Mouse (Mus musculus): Measurements from ENCODE around the gene Elavl2. TPM values are rescaled to one million over a fixed set of nuclear protein-coding genes. Genes with fewer than 3 reads are reported as not detected.

The Elavl2 gene
- polyA plus RNA-seq, 1 experiment from 2014 or later = 5.2 TPM

DNA sequence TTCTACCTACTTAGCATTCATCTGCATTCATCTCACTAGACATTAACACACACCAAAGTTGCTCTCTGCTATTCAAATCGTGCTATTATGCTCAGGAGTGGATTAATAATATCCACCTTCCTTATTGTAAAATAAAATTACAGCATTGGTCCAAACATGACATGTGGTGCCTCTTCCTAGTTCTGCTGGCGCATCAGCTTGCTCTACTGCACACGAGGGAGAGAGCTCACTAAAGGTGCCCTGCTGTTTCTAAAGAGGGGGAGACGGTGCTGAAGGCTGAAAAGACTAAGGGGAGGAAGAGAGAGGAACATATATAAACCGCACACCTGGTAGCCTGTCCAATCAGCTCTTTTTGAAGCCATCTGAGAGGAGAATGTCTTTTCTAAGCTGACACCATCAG lies 38.1 kb downstream of the Elavl2 start:
- 74% methylated on average over 5 of the region's 5 CpGs for WGBS
- no peak overlapping the region for H3K27ac ChIP-seq (ENCODE audit: low read length)

DNA sequence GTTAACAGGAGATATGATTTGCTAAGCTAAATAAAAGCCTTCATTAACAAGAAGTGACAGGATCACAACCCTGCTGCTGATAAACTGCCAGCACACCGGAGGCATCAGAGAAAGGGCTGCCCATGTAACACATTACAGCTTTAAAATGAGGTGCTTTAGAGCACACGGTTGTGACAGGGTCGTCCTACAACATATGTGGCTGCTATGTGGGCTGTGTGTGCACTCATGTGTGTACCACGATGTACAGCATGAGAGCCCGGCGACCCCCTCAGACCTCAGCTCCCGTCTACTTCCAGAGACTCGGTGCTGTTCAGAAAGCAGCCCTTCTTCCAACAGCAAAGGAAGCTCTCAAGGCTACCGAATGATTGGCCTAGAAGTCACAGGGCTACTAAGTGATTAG lies 47.4 kb downstream of the Elavl2 start:
- H3K4me3 ChIP-seq (replicated peaks; ENCODE audit: low read length) = no peak overlapping the region
- no peaks in the 10 kb centered on the region for H3K36me3 ChIP-seq (ENCODE audit: control insufficient read depth, insufficient read depth, low read length)
- no peaks in the 10 kb centered on the region for H3K9me3 ChIP-seq (replicated peaks; ENCODE audit: control insufficient read depth, low read length)
- no peak overlapping the region for H3K27ac ChIP-seq (ENCODE audit: low read length)
- no peaks in the 10 kb centered on the region for H3K27me3 ChIP-seq (ENCODE audit: control insufficient read depth, insufficient read depth, low read length)
- WGBS = 61% methylated on average over 9 of the region's 9 CpGs
- H3K4me1 ChIP-seq (ENCODE audit: control insufficient read depth, insufficient read depth, low read length) = no peaks in the 10 kb centered on the region
- H3K4me2 ChIP-seq (ENCODE audit: low read depth, low read length) = no peak overlapping the region
- H3K9ac ChIP-seq (ENCODE audit: low read length) = no peak overlapping the region
- no peak for ATAC-seq (ENCODE audit: insufficient read depth, low FRiP score)

More for the DNA sequence above, 38.1 kb downstream of the Elavl2 start:
- Histone ChIP-seq H3K9me3 (replicated peaks; ENCODE audit: control insufficient read depth, low read length) (no peaks in the 10 kb centered on the region), H3K9ac (ENCODE audit: low read length) (no peak overlapping the region), H3K4me3 (replicated peaks; ENCODE audit: low read length) (no peak overlapping the region), H3K4me2 (ENCODE audit: low read depth, low read length) (no peak overlapping the region), H3K27me3 (ENCODE audit: control insufficient read depth, insufficient read depth, low read length) (no peaks in the 10 kb centered on the region), H3K4me1 (ENCODE audit: control insufficient read depth, insufficient read depth, low read length) (no peaks in the 10 kb centered on the region), H3K36me3 (ENCODE audit: control insufficient read depth, insufficient read depth, low read length) (no peaks in the 10 kb centered on the region)
- ATAC-seq (ENCODE audit: insufficient read depth, low FRiP score) = no peak

DNA sequence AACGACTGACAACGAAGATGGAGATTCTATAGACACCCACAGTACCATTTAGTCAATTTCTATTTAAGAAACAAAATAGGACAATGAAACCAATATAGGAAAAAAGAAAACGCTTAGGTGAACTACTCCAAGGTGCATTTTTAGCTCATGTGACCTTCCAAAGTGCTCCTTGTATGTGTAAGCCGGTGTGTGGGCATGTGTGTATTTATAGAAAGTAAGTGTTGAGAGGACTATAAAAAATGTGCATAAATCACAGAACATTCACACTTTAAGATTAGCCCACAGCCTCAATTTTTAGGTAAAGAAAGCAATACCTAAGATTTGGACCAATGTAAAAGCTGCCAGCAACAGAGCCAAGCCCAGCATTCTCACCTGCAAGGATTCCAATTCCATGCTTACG lies 51.0 kb downstream of the Elavl2 start:
- Histone ChIP-seq H3K9ac (ENCODE audit: low read length) (no peak overlapping the region), H3K4me3 (replicated peaks; ENCODE audit: low read length) (no peak overlapping the region), H3K4me1 (ENCODE audit: control insufficient read depth, insufficient read depth, low read length) (no peaks in the 10 kb centered on the region), H3K4me2 (ENCODE audit: low read depth, low read length) (no peak overlapping the region), H3K27ac (ENCODE audit: low read length) (no peak overlapping the region), H3K27me3 (ENCODE audit: control insufficient read depth, insufficient read depth, low read length) (no peaks in the 10 kb centered on the region), H3K36me3 (ENCODE audit: control insufficient read depth, insufficient read depth, low read length) (no peaks in the 10 kb centered on the region), H3K9me3 (replicated peaks; ENCODE audit: control insufficient read depth, low read length) (no peaks in the 10 kb centered on the region)
- ATAC-seq (ENCODE audit: insufficient read depth, low FRiP score) = no peak
- WGBS = 80% methylated on average over 5 of the region's 5 CpGs

DNA sequence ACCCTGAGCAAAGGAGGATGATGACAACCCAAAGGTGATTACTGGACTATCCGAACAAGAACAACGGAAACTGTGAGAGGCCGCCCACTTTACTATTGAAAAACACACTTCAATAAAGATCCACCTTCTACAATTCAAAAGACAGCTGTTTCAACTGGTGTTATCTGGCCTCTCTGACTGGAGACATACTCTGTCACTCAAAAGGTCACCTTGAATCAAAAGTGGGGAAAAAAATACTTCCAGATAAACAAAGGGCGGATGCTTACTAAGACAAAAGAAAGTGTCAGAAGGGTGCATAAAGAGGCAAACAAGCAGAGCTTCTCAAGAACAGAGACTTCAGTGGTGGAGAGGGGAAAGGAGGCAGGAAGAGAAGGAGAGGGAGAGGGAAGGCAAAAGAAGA lies 66.4 kb downstream of the Elavl2 start:
- Histone ChIP-seq H3K36me3 (ENCODE audit: control insufficient read depth, insufficient read depth, low read length) (no peaks in the 10 kb centered on the region), H3K4me1 (ENCODE audit: control insufficient read depth, insufficient read depth, low read length) (no peaks in the 10 kb centered on the region), H3K27ac (ENCODE audit: low read length) (no peak overlapping the region), H3K4me2 (ENCODE audit: low read depth, low read length) (no peak overlapping the region), H3K4me3 (replicated peaks; ENCODE audit: low read length) (no peak overlapping the region), H3K27me3 (ENCODE audit: control insufficient read depth, insufficient read depth, low read length) (no peaks in the 10 kb centered on the region), H3K9ac (ENCODE audit: low read length) (no peak overlapping the region), H3K9me3 (replicated peaks; ENCODE audit: control insufficient read depth, low read length) (no peaks in the 10 kb centered on the region)
- ATAC-seq (ENCODE audit: insufficient read depth, low FRiP score) = no peak
- WGBS = 77% methylated on average over 4 of the region's 4 CpGs

DNA sequence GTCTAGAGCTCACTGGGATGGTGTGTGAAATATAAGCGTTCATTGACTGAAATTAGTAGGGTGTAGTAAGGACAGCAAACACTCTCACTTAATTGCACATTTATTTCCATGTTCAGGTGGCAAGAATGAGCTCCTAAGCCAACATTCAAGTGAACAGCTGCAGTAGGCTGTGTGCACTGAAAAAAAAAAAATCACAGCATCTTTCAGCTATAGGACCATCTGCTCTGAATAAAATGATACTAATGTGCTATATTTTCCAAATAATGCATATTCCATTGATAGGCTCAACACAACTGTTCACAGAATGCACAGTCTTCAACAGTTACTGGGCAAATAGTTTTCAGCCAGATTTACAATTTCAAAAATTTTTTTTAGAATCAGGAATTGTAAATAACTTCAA lies 89.8 kb downstream of the Elavl2 start:
- Histone ChIP-seq H3K4me1 (ENCODE audit: control insufficient read depth, insufficient read depth, low read length) (no peaks in the 10 kb centered on the region), H3K4me2 (ENCODE audit: low read depth, low read length) (no peak overlapping the region), H3K36me3 (ENCODE audit: control insufficient read depth, insufficient read depth, low read length) (no peaks in the 10 kb centered on the region), H3K9ac (ENCODE audit: low read length) (no peak overlapping the region), H3K27ac (ENCODE audit: low read length) (no peak overlapping the region), H3K27me3 (ENCODE audit: control insufficient read depth, insufficient read depth, low read length) (no peaks in the 10 kb centered on the region), H3K4me3 (replicated peaks; ENCODE audit: low read length) (no peak overlapping the region), H3K9me3 (replicated peaks; ENCODE audit: control insufficient read depth, low read length) (no peaks in the 10 kb centered on the region)
- 88% methylated on average over 1 of the region's 1 CpGs for WGBS
- no peak for ATAC-seq (ENCODE audit: insufficient read depth, low FRiP score)

DNA sequence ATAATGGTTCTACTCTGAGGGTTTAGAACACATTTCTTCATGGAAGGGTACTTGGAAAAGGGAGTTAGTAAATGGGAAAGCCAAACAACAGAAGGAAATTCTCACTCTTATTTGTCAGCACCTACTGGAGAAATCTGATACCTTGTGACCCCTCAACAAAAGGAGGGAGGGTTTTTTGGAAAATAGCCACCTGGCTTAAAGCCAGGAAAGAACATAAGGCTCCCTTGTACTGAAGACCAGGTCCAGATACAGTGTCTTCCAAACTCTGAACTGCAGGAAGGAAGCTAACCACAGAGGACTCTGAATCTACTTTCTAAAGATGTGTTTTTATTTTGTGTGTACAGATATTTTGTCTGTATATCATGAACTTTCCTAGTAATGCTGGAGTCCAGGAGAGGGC lies 102.9 kb downstream of the Elavl2 start:
- Histone ChIP-seq H3K27me3 (ENCODE audit: control insufficient read depth, insufficient read depth, low read length) (no peaks in the 10 kb centered on the region), H3K4me3 (replicated peaks; ENCODE audit: low read length) (no peak overlapping the region), H3K4me1 (ENCODE audit: control insufficient read depth, insufficient read depth, low read length) (no peaks in the 10 kb centered on the region), H3K27ac (ENCODE audit: low read length) (no peak overlapping the region), H3K36me3 (ENCODE audit: control insufficient read depth, insufficient read depth, low read length) (no peaks in the 10 kb centered on the region), H3K9me3 (replicated peaks; ENCODE audit: control insufficient read depth, low read length) (no peaks in the 10 kb centered on the region), H3K9ac (ENCODE audit: low read length) (no peak overlapping the region), H3K4me2 (ENCODE audit: low read depth, low read length) (no peak overlapping the region)
- no peak for ATAC-seq (ENCODE audit: insufficient read depth, low FRiP score)

DNA sequence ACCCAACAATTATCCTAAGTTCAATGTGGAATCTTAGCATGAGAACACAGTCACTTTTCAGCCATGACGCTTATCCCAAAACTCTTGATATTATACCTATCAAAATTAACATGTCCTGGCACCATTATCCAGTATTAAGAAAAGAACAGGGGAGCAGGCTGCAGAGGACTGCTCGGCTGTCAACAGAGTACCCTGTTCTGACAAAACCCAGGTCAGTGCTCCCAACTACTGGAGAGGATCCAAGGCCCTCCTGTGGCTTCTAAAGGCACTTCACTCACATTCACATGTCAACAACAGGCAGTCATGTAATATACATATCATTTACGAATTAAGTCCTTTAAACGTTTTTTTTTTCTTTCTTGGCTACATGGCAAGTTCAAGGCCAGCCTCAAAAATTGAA lies 105.3 kb downstream of the Elavl2 start:
- ATAC-seq (ENCODE audit: insufficient read depth, low FRiP score) = no peak
- no peaks in the 10 kb centered on the region for H3K9me3 ChIP-seq (replicated peaks; ENCODE audit: control insufficient read depth, low read length)
- H3K36me3 ChIP-seq (ENCODE audit: control insufficient read depth, insufficient read depth, low read length) = no peaks in the 10 kb centered on the region
- no peak overlapping the region for H3K4me3 ChIP-seq (replicated peaks; ENCODE audit: low read length)
- no peaks in the 10 kb centered on the region for H3K27me3 ChIP-seq (ENCODE audit: control insufficient read depth, insufficient read depth, low read length)
- 57% methylated on average over 4 of the region's 4 CpGs for WGBS
- no peak overlapping the region for H3K27ac ChIP-seq (ENCODE audit: low read length)
- H3K9ac ChIP-seq (ENCODE audit: low read length) = no peak overlapping the region
- no peaks in the 10 kb centered on the region for H3K4me1 ChIP-seq (ENCODE audit: control insufficient read depth, insufficient read depth, low read length)
- H3K4me2 ChIP-seq (ENCODE audit: low read depth, low read length) = no peak overlapping the region

DNA sequence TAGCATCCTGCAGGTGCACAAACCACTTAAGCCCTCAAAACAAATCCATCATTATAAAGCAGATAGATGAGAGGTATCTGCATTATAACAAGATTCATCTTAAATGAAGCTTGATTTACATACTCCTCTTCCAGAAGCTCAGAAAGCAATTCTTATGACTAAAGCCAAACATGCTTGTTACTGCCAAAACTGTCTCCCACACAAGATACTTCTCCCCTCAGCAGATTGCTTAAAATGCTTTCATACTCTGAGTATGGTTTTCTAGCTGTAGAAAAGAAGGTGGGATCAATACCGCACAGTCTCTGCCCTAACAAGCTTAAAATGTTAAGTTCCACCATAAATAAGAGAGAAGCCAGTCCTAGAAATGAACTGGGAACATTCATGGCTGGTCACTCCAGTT lies 109.1 kb downstream of the Elavl2 start:
- Histone ChIP-seq H3K4me1 (ENCODE audit: control insufficient read depth, insufficient read depth, low read length) (no peaks in the 10 kb centered on the region), H3K36me3 (ENCODE audit: control insufficient read depth, insufficient read depth, low read length) (no peaks in the 10 kb centered on the region), H3K27me3 (ENCODE audit: control insufficient read depth, insufficient read depth, low read length) (no peaks in the 10 kb centered on the region), H3K9ac (ENCODE audit: low read length) (no peak overlapping the region), H3K9me3 (replicated peaks; ENCODE audit: control insufficient read depth, low read length) (no peaks in the 10 kb centered on the region), H3K4me3 (replicated peaks; ENCODE audit: low read length) (no peak overlapping the region), H3K27ac (ENCODE audit: low read length) (no peak overlapping the region), H3K4me2 (ENCODE audit: low read depth, low read length) (no peak overlapping the region)
- 84% methylated on average over 1 of the region's 1 CpGs for WGBS
- no peak for ATAC-seq (ENCODE audit: insufficient read depth, low FRiP score)

DNA sequence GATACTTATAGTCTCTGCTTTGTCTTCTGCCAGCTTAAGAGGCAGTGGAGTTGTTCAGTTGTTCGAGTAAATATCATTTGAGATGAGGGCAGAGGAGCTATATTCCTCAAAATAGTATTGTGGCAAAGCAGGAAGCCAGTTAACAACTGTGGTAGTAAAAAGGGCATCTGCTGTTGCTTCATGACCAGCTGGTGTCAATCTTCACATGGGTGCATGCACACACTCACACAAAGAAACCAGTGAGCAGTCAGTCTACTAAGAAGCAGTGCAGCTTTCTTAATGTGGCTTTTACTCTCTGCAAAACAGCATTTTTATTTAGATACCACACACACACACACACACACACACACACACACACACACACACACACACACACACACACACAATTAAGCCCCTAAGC lies 110.2 kb downstream of the Elavl2 start:
- WGBS = 74% methylated on average over 1 of the region's 1 CpGs
- H3K4me3 ChIP-seq (replicated peaks; ENCODE audit: low read length) = no peak overlapping the region
- no peak overlapping the region for H3K4me2 ChIP-seq (ENCODE audit: low read depth, low read length)
- ATAC-seq (ENCODE audit: insufficient read depth, low FRiP score) = no peak
- no peaks in the 10 kb centered on the region for H3K4me1 ChIP-seq (ENCODE audit: control insufficient read depth, insufficient read depth, low read length)
- H3K27me3 ChIP-seq (ENCODE audit: control insufficient read depth, insufficient read depth, low read length) = no peaks in the 10 kb centered on the region
- H3K9ac ChIP-seq (ENCODE audit: low read length) = no peak overlapping the region
- H3K27ac ChIP-seq (ENCODE audit: low read length) = no peak overlapping the region
- H3K9me3 ChIP-seq (replicated peaks; ENCODE audit: control insufficient read depth, low read length) = no peaks in the 10 kb centered on the region
- H3K36me3 ChIP-seq (ENCODE audit: control insufficient read depth, insufficient read depth, low read length) = no peaks in the 10 kb centered on the region

DNA sequence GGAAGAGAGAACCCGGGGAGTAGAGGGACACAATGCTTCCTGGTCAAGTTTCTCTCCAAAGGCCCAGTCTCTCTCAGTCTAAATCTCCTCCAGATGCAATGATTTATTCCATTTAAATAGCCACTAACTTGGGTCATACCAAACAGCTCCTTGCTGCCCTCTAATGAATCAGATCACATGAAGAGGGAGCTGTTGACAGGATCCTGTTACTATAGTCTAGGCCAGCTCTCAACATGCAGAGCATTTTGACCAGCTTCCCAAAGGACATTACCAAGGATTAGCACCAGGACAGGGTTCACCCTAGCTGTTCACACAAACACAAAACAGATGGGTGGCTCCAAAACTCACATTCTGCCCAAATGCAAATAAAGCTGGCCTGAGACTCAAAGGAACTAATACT lies 111.4 kb downstream of the Elavl2 start:
- 73% methylated on average over 1 of the region's 1 CpGs for WGBS
- no peak overlapping the region for H3K4me2 ChIP-seq (ENCODE audit: low read depth, low read length)
- H3K9me3 ChIP-seq (replicated peaks; ENCODE audit: control insufficient read depth, low read length) = no peaks in the 10 kb centered on the region
- no peaks in the 10 kb centered on the region for H3K4me1 ChIP-seq (ENCODE audit: control insufficient read depth, insufficient read depth, low read length)
- H3K9ac ChIP-seq (ENCODE audit: low read length) = no peak overlapping the region
- H3K27ac ChIP-seq (ENCODE audit: low read length) = no peak overlapping the region
- H3K27me3 ChIP-seq (ENCODE audit: control insufficient read depth, insufficient read depth, low read length) = no peaks in the 10 kb centered on the region
- H3K4me3 ChIP-seq (replicated peaks; ENCODE audit: low read length) = no peak overlapping the region
- H3K36me3 ChIP-seq (ENCODE audit: control insufficient read depth, insufficient read depth, low read length) = no peaks in the 10 kb centered on the region
- no peak for ATAC-seq (ENCODE audit: insufficient read depth, low FRiP score)

All from stomach, embryonic 16.5 days (tissue).